9 mouse cellular contexts compared by ENCODE assay signal in the genomic region with DNA sequence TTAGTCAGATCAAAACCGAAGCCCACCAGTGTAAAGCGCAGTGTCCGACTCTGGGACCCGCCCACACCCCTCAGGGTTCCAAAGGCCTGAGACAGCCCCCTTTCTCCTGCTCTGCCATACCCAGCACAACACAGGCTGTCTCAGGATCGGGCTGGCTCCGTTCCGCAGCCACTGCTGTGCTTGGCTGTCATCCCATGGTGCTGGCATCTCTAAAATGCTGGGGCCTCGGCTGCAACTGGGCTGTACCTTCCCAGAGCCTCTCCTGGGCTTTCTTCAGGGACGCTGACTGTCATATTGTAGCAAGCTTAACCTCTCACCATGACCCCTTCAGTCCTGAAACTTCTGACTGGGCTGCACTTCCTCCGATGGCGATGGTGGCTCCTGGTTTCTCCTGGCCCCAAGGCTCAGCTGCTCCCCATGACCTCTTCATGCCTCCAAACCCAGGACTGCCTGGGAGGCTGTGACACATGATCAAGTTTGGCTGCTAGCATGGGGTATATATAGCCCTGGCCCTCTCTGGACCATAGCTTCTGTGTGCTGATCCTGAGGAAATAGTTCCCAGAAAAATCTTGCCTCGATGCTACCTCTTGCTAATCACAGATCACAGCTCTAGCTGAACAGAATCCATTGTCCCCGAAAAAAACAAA. TPM values are rescaled to one million over a fixed set of nuclear protein-coding genes. Genes with fewer than 3 reads are reported as not detected.
DNase-seq lines count a peak whose midpoint lies in the region; ATAC-seq and TF ChIP-seq lines count a peak whose summit lies in the region.
"Had no signal": no experiment of that assay in that cellular context is flagged by ENCODE, and none has a peak within 500 bp of the region (broad histone marks: within the 10 kb centered on the region; RNA-seq: fewer than 3 reads in every experiment).

No protein-coding gene starts in this region.

- DNase-seq in adrenal gland, postnatal 14 days, result peak; percentile 43
- DNase-seq in adrenal gland, adult 18-20 months (ENCODE audit: low spot score in 2 of 2), result no peak
- peak; percentile 13 for DNase-seq in lung, embryonic 14.5 days
- no peak for DNase-seq in lung, postnatal 36 days
- peak; percentile 46 for DNase-seq in fibroblast of lung, adult 2 months (ENCODE audit: low read depth)
- DNase-seq in layer of hippocampus, adult 2 months (ENCODE audit: low spot score in 2 of 2), result peak; percentile 17 to 53
- no peak for DNase-seq in kidney, postnatal 10 days

- no peaks in the 10 kb centered on the region for H3K9me3 ChIP-seq in lung, embryonic 14.5 days (ENCODE audit: low read depth, low read length)
- H3K9me3 ChIP-seq: lung, embryonic 15.5 days had no signal

- 0 out of 2 replicates have a peak, but pooled peaks cover 3% of the 10 kb centered on the region for H3K4me1 ChIP-seq in lung, embryonic 14.5 days (ENCODE audit: insufficient read depth)

- 67% methylated on average over 13 of the region's 13 CpGs for WGBS in lung, embryonic 14.5 days

- H3K27ac ChIP-seq in lung, embryonic 14.5 days (ENCODE audit: low read depth), result no peak overlapping the region
- no peak overlapping the region for H3K27ac ChIP-seq in layer of hippocampus, adult 2 months
- H3K27ac ChIP-seq: lung, embryonic 15.5 days had no signal

- no peak overlapping the region for H3K4me2 ChIP-seq in lung, embryonic 14.5 days
- H3K4me2 ChIP-seq: lung, embryonic 15.5 days had no signal

- H3K36me3 ChIP-seq in lung, embryonic 14.5 days (ENCODE audit: insufficient read depth), result no peaks in the 10 kb centered on the region
- H3K36me3 ChIP-seq: lung, embryonic 15.5 days had no signal

- no peak overlapping the region for H3K9ac ChIP-seq in lung, embryonic 14.5 days
- H3K9ac ChIP-seq: lung, embryonic 15.5 days had no signal

- H3K27me3 ChIP-seq in lung, embryonic 14.5 days (ENCODE audit: insufficient read depth, low read length), result no peaks in the 10 kb centered on the region
- H3K27me3 ChIP-seq: lung, embryonic 15.5 days had no signal

- TF ChIP-seq CTCF in lung, embryonic 14.5 days (IDR thresholded peaks at IDR 0.05; ENCODE audit: low read depth), result no peak
- no peak for TF ChIP-seq CTCF in layer of hippocampus, adult 2 months (conservative IDR thresholded peaks at IDR 0.05)

- ATAC-seq in lung, embryonic 14.5 days (ENCODE audit: insufficient read depth), result no peak
- no peak for ATAC-seq in erythroblast, adult 5-6 weeks (replicated peaks; ENCODE audit: low FRiP score, poor library complexity, severe bottlenecking)

- H3K4me3 ChIP-seq in lung, embryonic 14.5 days (ENCODE audit: low read depth, low read length), result no peak overlapping the region
- no peak overlapping the region for H3K4me3 ChIP-seq in layer of hippocampus, adult 2 months
- H3K4me3 ChIP-seq: lung, embryonic 15.5 days had no signal

RNA-seq across cellular contexts. Expression of a gene that starts 37.3 kb away (rescaled TPM):
- 1.5 and 1.6 TPM in 2 replicates for total RNA-seq in adrenal gland, postnatal 14 days (2021)
- total RNA-seq in adrenal gland, adult 18-20 months (2021), result 1 to 10 TPM; 2.1 to 2.8 TPM
- polyA plus RNA-seq in lung, embryonic 14.5 days (2014; fragmentation: Nextera tagmentation; extraction: Ambion mirVana), result 0.26 and 0.30 TPM in 2 replicates
- total RNA-seq in layer of hippocampus, adult 2 months (2021), result 1 to 10 TPM; 5.2 to 7.4 TPM
- total RNA-seq in erythroblast, adult 5-6 weeks (2015; ENCODE audit: low replicate concordance), result not detected in 2 replicates
- not detected in 2 replicates for total RNA-seq in erythroblast, adult 5-6 weeks (2017; ENCODE audit: low replicate concordance)

RNA-seq across cellular contexts. Expression of a gene that starts 53.2 kb away (rescaled TPM):
- total RNA-seq in adrenal gland, postnatal 14 days (2021), result 70.0 and 74.3 TPM in 2 replicates
- total RNA-seq in adrenal gland, adult 18-20 months (2021), result 100 to 1,000 TPM in 1 of 2 experiments, 10 to 100 TPM in 1; 71.7 to 116 TPM
- polyA plus RNA-seq in lung, embryonic 14.5 days (2014; fragmentation: Nextera tagmentation; extraction: Ambion mirVana), result 100.0 and 102 TPM in 2 replicates
- total RNA-seq in layer of hippocampus, adult 2 months (2021), result 10 to 100 TPM; 13.1 to 15.2 TPM
- total RNA-seq in erythroblast, adult 5-6 weeks (2015; ENCODE audit: low replicate concordance), result 28.1 and 29.7 TPM in 2 replicates
- 21.6 and 45.6 TPM in 2 replicates for total RNA-seq in erythroblast, adult 5-6 weeks (2017; ENCODE audit: low replicate concordance)

Comparison
In these comparisons a context has a peak if more than half of its experiments do, and no peak if none do; other contexts are left out.
1. DNase-seq: peak in adrenal gland, postnatal 14 days (single experiment), lung, embryonic 14.5 days (single experiment), fibroblast of lung, adult 2 months (single experiment) and layer of hippocampus, adult 2 months (2 of 2); none in adrenal gland, adult 18-20 months (0 of 2), lung, postnatal 36 days (single experiment) and kidney, postnatal 10 days (single experiment).